Mouse (Mus musculus) intestine, embryonic 14.5 days (tissue): ENCODE measurements around the gene Yju2. TPM values are rescaled to one million over a fixed set of nuclear protein-coding genes. Genes with fewer than 3 reads are reported as not detected.

Experiments
- ATAC-seq: fragments of 200-750 bp; cut with Nextera tagmentation; replicated peaks from 2 replicates; pipeline ENCODE4 v1.8.0; 2017; ENCODE audit warnings: low read depth, moderate number of reproducible peaks, moderate TSS enrichment, moderate library complexity; ENCODE audit not compliant: low FRiP score, low TSS enrichment
- DNase-seq: peaks from one replicate; pipeline ENCODE4 v3.0.0-alpha.2; 2018; ENCODE audit warnings: low spot score
- H3K27ac ChIP-seq: fragments of 300-500 bp; sonication (generic); 2 replicates; pipeline ENCODE4 v1.5.1; 2014; ENCODE audit warnings: low read depth, mild to moderate bottlenecking, control low read depth
- H3K27me3 ChIP-seq: fragments of 300-500 bp; sonication (generic); replicated peaks from 2 replicates; pipeline ENCODE4 v1.6.1; 2014; ENCODE audit warnings: low read length, control low read depth; ENCODE audit not compliant: control insufficient read depth, insufficient read depth
- H3K36me3 ChIP-seq: fragments of 300-500 bp; sonication (generic); 2 replicates; pipeline ENCODE4 v1.6.1; 2014; ENCODE audit warnings: low read length, control low read depth; ENCODE audit not compliant: control insufficient read depth, insufficient read depth
- H3K4me1 ChIP-seq: fragments of 300-500 bp; sonication (generic); replicated peaks from 2 replicates; pipeline ENCODE4 v1.6.1; 2014; ENCODE audit warnings: low read length, control low read depth, mixed read lengths; ENCODE audit not compliant: control insufficient read depth, insufficient read depth
- H3K4me2 ChIP-seq: fragments of 300-500 bp; sonication (generic); 2 replicates; pipeline ENCODE4 v1.6.1; 2014; ENCODE audit warnings: low read length
- H3K4me3 ChIP-seq: fragments of 300-500 bp; sonication (generic); 2 replicates; pipeline ENCODE4 v1.5.1; 2014; ENCODE audit warnings: low read depth, low read length, control low read depth, mixed read lengths
- H3K9ac ChIP-seq: fragments of 300-500 bp; sonication (generic); 2 replicates; pipeline ENCODE4 v1.6.1; 2014; ENCODE audit warnings: mild to moderate bottlenecking, low read length
- H3K9me3 ChIP-seq: fragments of 300-500 bp; sonication (generic); 2 replicates; pipeline ENCODE4 v1.6.1; 2016; ENCODE audit warnings: low read length, control low read depth; ENCODE audit not compliant: control insufficient read depth
- WGBS: fragments of 180-500 bp; shearing (Covaris S2); extraction: QIAGEN DNeasy Blood & Tissue Kit; methylation state at CpG from one replicate; pipeline ENCODE4 v1.1.7; 2014; 5-methylcytosine and 5-hydroxymethylcytosine counted together
- polyA plus RNA-seq: library from polyadenylated mRNA; unstranded; fragments of >200 nt; fragmentation: Nextera tagmentation; extraction: Ambion mirVana; gene quantifications from 2 replicates; pipeline ENCODE4 v1.2.1, GENCODE M21; 2014

The Yju2 gene
- polyA plus RNA-seq, 1 experiment from 2014 or later, result 18.6 TPM

DNA sequence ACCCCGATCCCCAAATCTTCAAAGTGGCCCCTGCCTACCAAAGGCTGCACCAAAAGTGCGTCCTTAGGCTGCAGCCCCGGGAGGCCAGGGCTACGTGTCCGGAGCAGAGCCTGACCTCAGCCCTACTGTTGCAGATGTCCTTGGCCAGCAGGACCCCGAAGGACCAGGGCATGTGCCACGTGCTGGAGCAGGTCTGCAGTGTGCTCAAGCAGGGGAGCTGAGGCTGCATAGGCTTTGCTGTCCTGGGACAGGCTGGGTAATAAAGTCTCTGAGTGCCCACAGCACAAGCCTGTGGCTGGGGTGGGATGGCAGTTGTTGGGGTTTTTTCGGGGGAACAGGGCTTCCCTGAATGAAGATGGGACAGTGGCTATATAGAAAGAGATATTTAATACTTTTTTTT lies 57.5 kb downstream of the Yju2 start:
- Histone ChIP-seq H3K27ac (no peak overlapping the region), H3K36me3 (peaks cover 82% of the 10 kb centered on the region), H3K4me1 (no peaks in the 10 kb centered on the region), H3K9ac (no peak overlapping the region), H3K4me2 (no peak overlapping the region), H3K4me3 (no peak overlapping the region), H3K9me3 (no peaks in the 10 kb centered on the region), H3K27me3 (no peaks in the 10 kb centered on the region)
- ATAC-seq (no peak), DNase-seq (no peak)
- WGBS, result 87% methylated on average over 8 of the region's 8 CpGs

DNA sequence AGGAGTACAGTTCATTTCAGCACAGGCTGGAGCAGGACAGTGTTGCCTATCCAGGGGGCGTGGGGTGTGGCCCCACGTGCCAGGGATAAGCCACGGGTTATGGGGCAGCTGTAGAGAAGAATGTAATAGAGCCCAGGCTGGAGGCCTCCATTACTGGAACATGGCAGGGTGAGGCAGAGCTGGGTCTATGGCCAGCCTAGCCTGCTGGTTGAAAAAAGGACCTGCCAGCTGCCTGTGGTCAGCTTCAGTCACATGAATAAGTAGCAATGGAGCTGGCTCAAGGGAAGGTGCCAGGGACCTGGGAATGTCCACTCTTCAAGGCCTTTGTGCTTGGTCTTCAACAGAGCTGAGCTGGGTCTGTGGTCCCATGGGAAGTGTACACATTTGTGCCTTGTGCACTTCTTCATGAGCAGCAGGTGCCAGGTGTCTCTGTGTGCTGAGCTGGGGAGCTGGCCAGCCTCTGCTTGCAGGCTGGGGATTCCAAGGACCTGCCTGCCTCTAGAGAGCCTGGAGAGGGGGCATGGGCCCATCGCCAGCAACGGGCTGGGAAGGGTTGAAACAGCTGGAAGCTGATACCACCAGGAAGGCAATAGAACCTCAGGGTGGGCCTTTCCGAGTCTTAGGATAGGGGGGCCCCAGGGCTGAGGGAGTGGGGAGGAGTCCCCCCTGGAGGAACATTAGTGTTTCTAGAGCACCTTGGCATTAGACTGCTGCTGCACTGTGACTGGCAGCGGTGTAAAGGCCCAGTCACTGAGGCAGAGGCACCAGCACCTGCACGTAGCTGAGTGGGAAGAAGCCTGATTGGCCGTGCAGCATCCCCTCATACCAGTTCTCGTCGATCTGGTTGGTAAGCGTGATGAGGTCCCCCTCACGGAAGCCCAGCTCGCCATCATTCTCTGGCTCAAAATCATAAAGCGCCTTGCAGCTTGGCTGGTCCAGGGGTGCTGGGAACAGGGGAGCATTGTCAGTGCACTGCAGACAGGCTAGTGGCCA lies 58.2 kb downstream of the Yju2 start:
- 79% methylated on average over 15 of the region's 15 CpGs for WGBS
- DNase-seq (no peak), ATAC-seq (no peak)
- Histone ChIP-seq H3K9ac (no peak overlapping the region), H3K36me3 (peaks cover 75% of the 10 kb centered on the region), H3K27ac (no peak overlapping the region), H3K4me1 (no peaks in the 10 kb centered on the region), H3K4me2 (no peak overlapping the region), H3K27me3 (no peaks in the 10 kb centered on the region), H3K9me3 (no peaks in the 10 kb centered on the region), H3K4me3 (no peak overlapping the region)

DNA sequence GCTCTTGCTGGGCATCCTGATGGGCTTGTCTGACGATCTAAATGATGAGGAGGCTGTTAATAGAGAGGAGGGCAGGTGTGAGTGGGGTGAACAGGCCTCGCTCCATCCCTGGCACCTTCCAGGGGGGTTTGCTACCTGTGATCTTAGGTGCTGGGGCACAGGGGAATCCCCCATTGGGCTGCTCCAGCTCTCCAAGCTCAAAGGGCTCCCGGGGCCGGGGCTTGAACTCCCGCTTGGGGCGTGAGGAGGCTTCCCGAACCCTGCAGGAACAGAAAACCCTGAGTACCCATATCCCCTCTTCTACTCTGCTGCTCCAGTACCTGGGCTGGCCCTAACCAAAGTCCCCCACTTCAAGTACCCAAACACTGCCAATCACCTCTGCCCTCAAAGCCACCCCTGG lies 58.9 kb downstream of the Yju2 start:
- Histone ChIP-seq H3K9me3 (no peaks in the 10 kb centered on the region), H3K27ac (no peak overlapping the region), H3K4me3 (no peak overlapping the region), H3K36me3 (peaks cover 69% of the 10 kb centered on the region), H3K9ac (no peak overlapping the region), H3K27me3 (no peaks in the 10 kb centered on the region), H3K4me1 (no peaks in the 10 kb centered on the region), H3K4me2 (no peak overlapping the region)
- no peak for ATAC-seq
- DNase-seq, result no peak
- WGBS, result 84% methylated on average over 7 of the region's 7 CpGs

Other genes starting within 250 kb of the Yju2 start
- 6.5 and 7.8 TPM in 2 replicates for gene Pot1b, start 246.5 kb upstream of the Yju2 start, polyA plus RNA-seq
- 0.41 and 1.0 TPM in 2 replicates for gene Adgre4, start 209.1 kb upstream of the Yju2 start, polyA plus RNA-seq
- gene Zfp119a, start 80.2 kb upstream of the Yju2 start, polyA plus RNA-seq, result 7.7 and 8.3 TPM in 2 replicates
- gene Zfp959, start 67.0 kb upstream of the Yju2 start, polyA plus RNA-seq, result 12.3 and 13.1 TPM in 2 replicates
- gene Zfp119b, start 9.6 kb upstream of the Yju2 start, polyA plus RNA-seq, result 4.2 and 5.0 TPM in 2 replicates
- gene Ebi3, start 6.5 kb upstream of the Yju2 start, polyA plus RNA-seq, result 2.5 and 2.8 TPM in 2 replicates
- gene Shd, start 11.4 kb downstream of the Yju2 start, polyA plus RNA-seq, result 13.2 and 18.3 TPM in 2 replicates
- 16.9 and 18.8 TPM in 2 replicates for gene Fsd1, start 27.4 kb downstream of the Yju2 start, polyA plus RNA-seq
- gene Stap2, start 46.5 kb downstream of the Yju2 start, polyA plus RNA-seq, result 24.3 and 25.9 TPM in 2 replicates
- 110 and 115 TPM in 2 replicates for gene Mpnd, start 46.6 kb downstream of the Yju2 start, polyA plus RNA-seq
- 124 and 129 TPM in 2 replicates for gene Sh3gl1, start 77.5 kb downstream of the Yju2 start, polyA plus RNA-seq
- gene Chaf1a, start 81.3 kb downstream of the Yju2 start, polyA plus RNA-seq, result 21.0 and 21.8 TPM in 2 replicates
- gene Ubxn6, start 115.9 kb downstream of the Yju2 start, polyA plus RNA-seq, result 32.3 and 43.4 TPM in 2 replicates
- gene Hdgfl2, start 120.5 kb downstream of the Yju2 start, polyA plus RNA-seq, result 93.4 and 94.0 TPM in 2 replicates
- 0.08 and 0.19 TPM in 2 replicates for gene Plin4, start 150.7 kb downstream of the Yju2 start, polyA plus RNA-seq
- gene Plin5, start 158.5 kb downstream of the Yju2 start, polyA plus RNA-seq, result 0.58 TPM in 2 replicates
- 0.16 TPM in 1 of 2 replicates, not detected in the other for gene Lrg1, start 162.9 kb downstream of the Yju2 start, polyA plus RNA-seq
- 0.86 and 1.3 TPM in 2 replicates for gene Sema6b, start 181.2 kb downstream of the Yju2 start, polyA plus RNA-seq
- 11.3 and 14.0 TPM in 2 replicates for gene Tnfaip8l1, start 203.4 kb downstream of the Yju2 start, polyA plus RNA-seq
- 103 and 111 TPM in 2 replicates for gene Mydgf, start 224.8 kb downstream of the Yju2 start, polyA plus RNA-seq